Mouse (Mus musculus) embryonic fibroblast, embryonic 13.5 days (primary cell): ENCODE data around the gene Spata25.

Experiments
- CTCF ChIP-seq: IDR thresholded peaks from 2 replicates; pipeline ENCODE4 v1.5.1; 2011; ENCODE audit warnings: mild to moderate bottlenecking, control low read depth, low read length, moderate library complexity, borderline replicate concordance; ENCODE audit not compliant: insufficient read depth
- POLR2A ChIP-seq: IDR thresholded peaks from 2 replicates; pipeline ENCODE4 v1.6.1; 2011; ENCODE audit warnings: low read depth, mild to moderate bottlenecking, control low read depth, low read length, moderate library complexity

DNA sequence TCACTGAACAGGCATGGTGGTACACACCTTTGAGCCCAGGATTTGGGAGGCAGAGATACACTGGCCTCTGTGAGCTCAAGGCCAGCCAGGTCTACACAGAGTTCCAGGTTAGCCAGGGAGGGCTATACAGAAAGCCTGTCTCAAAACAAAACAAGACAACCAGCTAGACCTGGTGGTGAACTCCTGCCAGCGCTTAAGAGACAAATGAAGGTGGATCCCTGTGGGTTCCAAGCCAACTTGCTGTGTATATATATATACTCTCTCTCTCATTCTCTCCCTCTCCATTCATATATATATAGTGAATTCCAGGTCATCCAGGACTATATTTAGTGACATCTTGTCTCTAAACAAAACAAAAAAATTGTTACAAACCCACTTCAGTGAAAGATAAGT is 24.4 kb downstream of the Spata25 start:
- TF ChIP-seq CTCF: no peak
- TF ChIP-seq POLR2A: no peak
